Mouse (Mus musculus) testis, postnatal 10 days (tissue): ENCODE measurements around the gene Padi4.

Experiments used
- DNase-seq: peaks from one replicate; pipeline ENCODE4 v3.0.0; 2021; ENCODE audit warnings: low spot score

The Padi4 gene

GRCm38 (mm10) chr4:140701716-140702561, 72.1 kb downstream of the Padi4 start:
- peak; percentile 65 for DNase-seq

GRCm38 (mm10) chr4:140701049-140701715, 72.9 kb downstream of the Padi4 start:
- peak; percentile 90 for DNase-seq

GRCm38 (mm10) chr4:140700269-140701018, 73.6 kb downstream of the Padi4 start, which contains the start of gene Rcc2:
Gene Rcc2, plus strand, starts transcription at chr4:140700541.
- no peak for DNase-seq

DNA sequence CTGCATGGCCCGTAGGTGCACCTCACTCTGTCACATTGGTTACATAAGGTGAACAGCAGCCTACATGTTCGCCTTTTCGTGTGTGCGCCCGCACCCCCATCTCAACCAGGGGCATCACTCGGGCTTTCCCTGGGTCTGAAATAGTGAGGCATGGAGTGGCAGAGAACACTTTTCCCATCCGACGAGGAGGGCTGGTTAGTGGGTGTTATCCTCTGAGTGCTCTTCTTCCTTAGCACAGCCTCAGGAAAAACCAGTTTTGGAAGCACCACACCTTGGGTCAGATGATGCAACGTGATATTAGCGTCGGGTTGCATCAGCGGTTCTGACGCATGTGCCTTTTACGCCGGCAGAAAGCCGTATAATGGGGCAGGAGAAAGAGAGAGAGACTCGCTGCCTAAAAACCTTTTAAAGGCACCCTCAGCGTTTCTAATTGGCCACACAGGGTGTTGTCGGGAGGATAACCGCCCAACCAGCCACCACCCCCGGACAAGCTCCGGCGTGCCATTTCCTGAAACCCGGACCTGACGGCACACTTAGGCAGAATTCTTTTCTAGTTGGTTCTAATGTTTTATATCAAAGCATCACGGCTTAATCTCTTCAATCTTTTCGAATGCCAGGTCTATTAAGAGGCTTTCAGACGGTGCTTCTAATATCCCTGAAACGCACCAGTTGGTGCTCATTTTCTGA, 74.5 kb downstream of the Padi4 start:
- DNase-seq: peak; percentile 63
